Comparison of ENCODE assay signal across 10 mouse cellular contexts in the genomic region with DNA sequence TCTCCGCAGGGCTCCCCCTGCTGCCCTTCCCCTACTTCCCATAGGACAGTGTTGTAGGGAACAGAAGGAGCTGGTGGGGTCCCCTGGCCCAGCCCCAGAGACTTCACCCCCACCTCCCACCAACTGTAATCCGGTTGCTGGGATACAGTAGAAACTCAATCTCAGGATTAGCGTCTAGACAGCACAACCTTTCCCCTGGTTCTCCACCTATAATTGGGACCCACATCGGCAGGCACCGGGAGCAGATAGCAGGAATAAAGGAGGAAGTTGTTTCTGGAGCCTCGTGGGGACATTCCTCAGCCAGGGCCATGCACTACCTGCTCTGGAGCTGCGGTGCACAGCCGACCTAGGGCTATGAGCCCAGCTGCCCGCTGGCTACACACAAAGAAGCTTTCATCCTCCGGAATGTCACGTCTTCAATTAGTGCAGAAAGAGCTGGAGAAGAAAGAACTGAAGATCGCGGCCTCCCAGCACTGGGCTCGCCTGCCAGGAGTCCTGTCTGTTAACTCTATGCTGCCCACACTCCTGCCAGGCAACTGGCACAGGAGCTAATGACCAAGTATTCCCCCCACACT. TPM values are rescaled to one million over a fixed set of nuclear protein-coding genes. Genes with fewer than 3 reads are reported as not detected.
DNase-seq lines count a peak whose midpoint lies in the region; ATAC-seq lines count a peak whose summit lies in the region.
"Had no signal": no experiment of that assay in that cellular context is flagged by ENCODE, and none has a peak within 500 bp of the region (broad histone marks: within the 10 kb centered on the region; RNA-seq: fewer than 3 reads in every experiment).

No protein-coding gene starts in this region.

- H3K4me3 ChIP-seq in hindbrain, embryonic 14.5 days (replicated peaks; ENCODE audit: low read length) = no peak overlapping the region
- peak overlapping the region; percentile 41 for H3K4me3 ChIP-seq in midbrain, embryonic 10.5 days

- peak; percentile 53; the same call in 1 of the 2 replicates for ATAC-seq in hindbrain, embryonic 14.5 days (ENCODE audit: low FRiP score)

- DNase-seq in testis, postnatal 10 days (ENCODE audit: low spot score) = peak; percentile 48
- DNase-seq in testis, postnatal 14 days (ENCODE audit: low spot score) = no peak
- no peak for DNase-seq in hindbrain, embryonic 14.5 days (ENCODE audit: low spot score)
- peak; percentile 68 for DNase-seq in midbrain, embryonic 10.5 days (ENCODE audit: low spot score)
- no peak for DNase-seq in gastrocnemius, postnatal 14 days
- DNase-seq in layer of hippocampus, postnatal 14 days (ENCODE audit: low spot score in 2 of 2) = no peak
- DNase-seq in frontal cortex, postnatal 14 days (ENCODE audit: low spot score in 2 of 2) = no peak
- DNase-seq in right cerebral cortex, postnatal 36 days (ENCODE audit: low spot score in 2 of 2) = no peak
- DNase-seq: cerebellum, adult 8-10 months had no signal

- H3K36me3 ChIP-seq in hindbrain, embryonic 14.5 days (replicated peaks; ENCODE audit: control insufficient read depth, insufficient read depth) = no peaks in the 10 kb centered on the region
- H3K36me3 ChIP-seq in midbrain, embryonic 10.5 days = peaks cover 20% of the 10 kb centered on the region; the same call in 1 of the 2 replicates

- H3K27me3 ChIP-seq in hindbrain, embryonic 14.5 days (ENCODE audit: control insufficient read depth, insufficient read depth, low read length) = no peaks in the 10 kb centered on the region
- no peaks in the 10 kb centered on the region for H3K27me3 ChIP-seq in midbrain, embryonic 10.5 days (ENCODE audit: low read depth, poor library complexity, severe bottlenecking)

- intact Hi-C loops in gastrocnemius, postnatal 14 days (cut with DNase I; ENCODE audit: low total_unique reads) = no loop called here

- H3K27ac ChIP-seq in hindbrain, embryonic 14.5 days = peak overlapping the region; percentile 51
- H3K27ac ChIP-seq in midbrain, embryonic 10.5 days (replicated peaks) = peak overlapping the region; percentile 86

- peaks cover 27% of the 10 kb centered on the region for H3K4me1 ChIP-seq in hindbrain, embryonic 14.5 days (replicated peaks; ENCODE audit: control insufficient read depth, insufficient read depth, low read length)
- H3K4me1 ChIP-seq in midbrain, embryonic 10.5 days = peaks cover 77% of the 10 kb centered on the region

- WGBS in hindbrain, embryonic 14.5 days = 2% methylated on average over 14 of the region's 14 CpGs
- WGBS in midbrain, embryonic 10.5 days = 4% methylated on average over 14 of the region's 14 CpGs

- no peak overlapping the region for H3K9ac ChIP-seq in hindbrain, embryonic 14.5 days

- no peaks in the 10 kb centered on the region for H3K9me3 ChIP-seq in hindbrain, embryonic 14.5 days (ENCODE audit: control insufficient read depth, low read length)
- no peaks in the 10 kb centered on the region for H3K9me3 ChIP-seq in midbrain, embryonic 10.5 days (replicated peaks)

- H3K4me2 ChIP-seq in hindbrain, embryonic 14.5 days (replicated peaks) = peak overlapping the region; percentile 35

RNA-seq across cellular contexts. Expression of gene Col18a1, which starts 15.3 kb away (rescaled TPM):
- polyA plus RNA-seq in hindbrain, embryonic 14.5 days (2014; fragmentation: Nextera tagmentation; extraction: Ambion mirVana) = 38.6 and 51.2 TPM in 2 replicates
- 146 and 155 TPM in 2 replicates for polyA plus RNA-seq in midbrain, embryonic 10.5 days (2016; fragmentation: Nextera tagmentation; extraction: Ambion mirVana)
- 10 to 100 TPM; 20.2 to 24.5 TPM for total RNA-seq in gastrocnemius, postnatal 14 days (2021)
- total RNA-seq in layer of hippocampus, postnatal 14 days (2021) = 1 to 10 TPM; 7.3 to 9.8 TPM
- total RNA-seq: monocyte, adult 5-6 weeks had no signal

Comparison
In these comparisons a context has a peak if more than half of its experiments do, and no peak if none do; other contexts are left out.
1. DNase-seq: peak in testis, postnatal 10 days (single experiment) and midbrain, embryonic 10.5 days (single experiment); none in testis, postnatal 14 days (single experiment), hindbrain, embryonic 14.5 days (single experiment), gastrocnemius, postnatal 14 days (single experiment), layer of hippocampus, postnatal 14 days (0 of 2), frontal cortex, postnatal 14 days (0 of 2) and right cerebral cortex, postnatal 36 days (0 of 2).